Mouse (Mus musculus): Measurements from ENCODE around the gene Zfp318.
A peak's percentile ranks its signal among the peaks of the same experiment; 100 is the strongest.

Zfp318 gene

GRCm38 (mm10) chr17:46446264-46446663 is 62.7 kb downstream of the Zfp318 start:
- no peak for DNase-seq (ENCODE audit: low read depth, low spot score)

DNA sequence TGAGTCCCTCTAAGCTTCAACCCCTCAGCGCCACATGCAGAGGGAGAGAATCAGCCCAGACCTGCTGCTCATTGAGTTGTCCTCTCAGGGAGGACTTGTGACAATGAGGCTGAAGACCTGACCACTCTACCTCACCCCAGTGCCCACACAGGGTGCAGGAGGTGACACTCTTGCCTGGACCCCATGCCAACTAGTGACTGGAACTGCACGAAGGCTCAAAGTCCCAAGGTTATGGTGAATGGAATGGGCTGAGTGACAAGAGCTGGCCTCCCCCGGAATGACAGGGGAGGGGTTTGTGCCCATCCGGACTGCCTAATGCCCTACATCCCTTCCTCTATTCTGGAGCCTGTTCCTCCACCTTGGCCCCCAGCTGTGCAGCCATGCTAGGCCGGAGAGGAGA is 69.2 kb downstream of the Zfp318 start:
- DNase-seq (ENCODE audit: low read depth, low spot score): no peak

- no peak for DNase-seq (ENCODE audit: low read depth, low spot score)
Observed at GRCm38 (mm10) chr17:46453302-46453948, 69.9 kb downstream of the Zfp318 start.

DNA sequence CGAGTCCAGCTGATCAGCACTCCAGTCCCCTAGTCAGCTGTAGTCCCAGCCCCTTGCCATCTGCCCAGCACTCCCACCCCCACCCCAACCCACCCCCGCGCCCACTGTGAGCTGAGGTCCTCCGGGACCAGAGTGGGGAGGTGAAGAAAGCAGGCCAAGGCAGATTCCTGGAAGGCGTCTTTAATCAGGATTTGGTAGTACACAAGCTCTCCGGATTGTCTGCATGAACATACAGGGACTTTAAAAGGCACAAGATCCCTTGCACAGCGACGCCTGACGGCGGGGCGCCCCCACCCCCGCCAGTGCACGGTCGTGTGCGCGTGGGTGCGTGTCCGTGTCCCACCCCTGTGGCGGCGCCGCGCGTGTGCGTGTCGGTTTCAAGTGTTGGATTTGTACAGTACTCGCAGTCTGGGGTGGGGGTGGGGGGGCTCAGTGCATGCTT is 70.5 kb downstream of the Zfp318 start:
- no peak for DNase-seq (ENCODE audit: low read depth, low spot score)

DNA sequence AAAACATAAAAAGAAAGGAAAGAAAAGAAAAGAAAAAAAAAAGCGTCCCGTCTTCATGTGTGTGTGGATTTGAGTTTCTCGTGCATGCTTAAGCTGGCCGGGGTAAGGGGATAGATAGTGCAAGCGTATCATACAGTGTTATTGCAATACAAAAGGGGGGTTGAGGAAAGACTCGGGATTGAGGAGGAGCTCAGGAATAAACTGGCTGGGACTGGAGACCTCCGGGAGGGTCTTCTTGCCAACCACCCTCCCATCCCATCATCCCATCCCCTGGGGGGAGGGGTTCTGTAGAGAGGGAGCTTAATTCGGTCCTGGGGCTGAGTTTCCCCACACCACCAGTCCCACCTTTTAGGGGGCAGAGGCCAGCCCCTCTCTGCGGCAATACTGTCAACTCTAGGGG is 71.0 kb downstream of the Zfp318 start:
- DNase-seq (ENCODE audit: low read depth, low spot score): no peak

DNA sequence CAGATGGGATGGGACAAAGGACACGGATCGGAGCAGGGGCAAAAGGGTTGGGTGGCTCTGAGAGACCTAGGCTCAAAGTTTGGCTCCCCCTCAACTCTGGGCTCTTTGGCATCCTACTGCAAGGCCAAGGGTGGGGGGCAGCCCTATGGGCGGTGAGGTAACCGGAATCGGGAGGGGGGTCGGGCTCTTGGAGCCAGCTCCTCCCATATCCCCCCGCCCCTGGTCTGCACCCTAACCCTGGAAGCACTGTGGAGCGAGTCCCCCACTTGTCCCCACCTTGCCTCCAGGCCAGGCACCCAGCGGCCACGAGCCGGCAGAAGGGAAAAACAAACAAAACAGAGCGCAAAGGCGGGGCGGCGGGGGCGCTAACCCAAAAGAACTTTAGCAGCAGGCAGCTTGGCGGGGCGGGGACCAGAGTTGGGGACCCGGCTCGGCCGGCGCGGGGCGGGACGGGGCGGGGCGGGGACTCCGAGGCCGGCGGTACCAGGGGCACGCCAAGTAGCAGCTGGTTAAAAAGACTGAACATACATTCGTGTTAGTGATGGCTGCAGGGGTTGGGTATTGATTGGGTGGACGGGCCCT is 71.7 kb downstream of the Zfp318 start:
- no peak for DNase-seq (ENCODE audit: low read depth, low spot score)

GRCm38 (mm10) chr17:46457791-46458190 is 74.3 kb downstream of the Zfp318 start:
- DNase-seq (ENCODE audit: low read depth, low spot score): peak; percentile 50

DNA sequence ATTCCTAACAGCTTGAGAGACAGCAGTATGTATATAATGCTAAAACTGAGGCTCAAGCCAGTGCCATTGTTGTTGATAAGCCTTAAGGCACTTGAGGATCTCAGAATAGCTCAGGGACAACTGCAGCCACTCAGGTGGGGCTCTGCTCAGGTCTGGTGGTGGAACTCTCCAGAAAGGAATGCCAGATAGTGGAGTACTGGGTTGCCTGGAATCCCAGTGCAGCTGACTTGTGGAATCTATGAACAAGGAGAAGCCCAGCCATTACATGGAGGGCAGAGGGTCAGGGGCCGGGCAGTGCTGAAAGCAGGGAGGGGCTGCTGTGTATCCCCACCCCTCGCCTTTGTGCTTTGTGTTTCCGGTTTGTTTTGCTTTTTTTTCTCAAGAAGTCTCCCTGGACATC is 74.9 kb downstream of the Zfp318 start:
- DNase-seq (ENCODE audit: low read depth, low spot score): no peak

DNA sequence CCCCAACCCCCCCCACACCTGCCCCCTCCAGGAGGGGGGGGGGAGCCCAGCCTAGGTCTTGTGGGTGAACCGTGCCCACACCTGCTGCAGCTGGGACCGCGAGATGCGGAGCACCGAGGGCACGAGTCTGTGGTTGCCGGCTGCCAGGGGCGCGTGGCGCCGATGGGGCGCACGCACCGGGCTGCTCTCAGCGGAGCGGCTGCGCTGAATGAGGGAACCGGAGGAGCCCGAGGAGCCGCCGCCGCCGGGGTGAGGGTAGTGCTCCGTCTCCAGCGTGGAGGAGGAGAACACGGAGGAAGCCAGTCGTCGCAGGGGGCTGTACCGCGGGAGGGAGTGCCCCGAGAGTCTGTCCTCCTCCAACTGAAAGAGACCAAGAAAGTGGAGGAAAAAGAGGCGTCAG is 77.1 kb downstream of the Zfp318 start:
- no peak for DNase-seq (ENCODE audit: low read depth, low spot score)

- no peak for DNase-seq (ENCODE audit: low read depth, low spot score)
Observed at GRCm38 (mm10) chr17:46461347-46461746, 77.8 kb downstream of the Zfp318 start.

DNA sequence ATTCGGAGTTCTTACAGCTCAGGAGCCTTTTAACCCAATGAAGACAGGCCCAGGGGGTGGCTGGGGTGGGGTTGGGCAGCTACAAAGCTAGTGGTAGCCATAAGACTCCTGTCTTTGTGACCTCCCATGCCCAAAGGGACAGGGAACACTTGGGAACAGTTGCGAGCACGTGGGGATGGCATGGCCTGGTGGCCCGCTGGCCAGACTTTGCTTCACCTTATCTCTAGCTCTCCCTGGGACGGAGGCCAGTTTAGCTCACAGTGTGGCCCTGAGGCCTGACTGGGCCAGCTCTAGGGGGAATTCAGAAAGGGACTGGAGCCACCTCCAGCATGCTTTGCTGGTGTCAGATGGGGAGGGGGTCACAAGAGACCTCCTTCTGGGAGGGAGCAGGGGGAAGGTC is 78.7 kb downstream of the Zfp318 start:
- DNase-seq (ENCODE audit: low read depth, low spot score): no peak

DNA sequence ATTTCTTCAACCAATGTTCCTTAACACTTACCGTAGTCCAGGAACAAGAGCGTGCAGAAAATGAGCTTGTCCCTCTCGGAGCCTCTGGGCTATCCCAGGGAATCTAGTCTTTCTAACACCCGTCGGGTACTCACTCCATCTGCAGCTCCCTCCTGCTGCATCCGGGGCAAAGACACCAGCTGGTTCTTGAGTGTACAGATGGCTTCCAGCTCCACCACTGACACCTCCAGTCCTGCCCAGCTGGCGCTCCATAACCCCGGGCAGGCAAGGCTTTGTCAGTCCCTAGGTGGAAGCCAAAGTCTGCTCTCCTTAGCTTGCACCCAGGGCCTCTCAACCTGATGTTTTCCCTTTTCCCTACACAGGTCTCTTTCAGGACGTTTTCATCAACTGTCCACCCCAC is 84.3 kb downstream of the Zfp318 start:
- DNase-seq (ENCODE audit: low read depth, low spot score): no peak
